Mouse (Mus musculus) hematopoietic multipotent progenitor cell, adult 10-12 weeks (in vitro differentiated cells): ENCODE measurements around the gene Zfp422. TPM values are rescaled to one million over a fixed set of nuclear protein-coding genes. Genes with fewer than 3 reads are reported as not detected.

Source experiments
- polyA plus RNA-seq: library from polyadenylated mRNA; stranded (reverse); fragments of >175 nt; gene quantifications from 2 replicates; pipeline ENCODE4 v1.2.3, GENCODE M21; 2012; ENCODE audit warnings: low replicate concordance

The Zfp422 gene
- polyA plus RNA-seq = 2.6 and 5.5 TPM in 2 replicates

GRCm38 (mm10) chr6:116628539-116629171, at the start of gene Zfp422:
Zfp422 (minus strand) TSS chr6:116628999.

GRCm38 (mm10) chr6:116673471-116674282, 44.9 kb upstream of the Zfp422 start, which contains the start of gene Rassf4:
Rassf4 (minus strand) TSS chr6:116673952.

GRCm38 (mm10) chr6:116650406-116650805, 21.6 kb upstream of the Zfp422 start, which contains the start of gene Depp1:
Depp1 (plus strand) TSS chr6:116650609.

DNA sequence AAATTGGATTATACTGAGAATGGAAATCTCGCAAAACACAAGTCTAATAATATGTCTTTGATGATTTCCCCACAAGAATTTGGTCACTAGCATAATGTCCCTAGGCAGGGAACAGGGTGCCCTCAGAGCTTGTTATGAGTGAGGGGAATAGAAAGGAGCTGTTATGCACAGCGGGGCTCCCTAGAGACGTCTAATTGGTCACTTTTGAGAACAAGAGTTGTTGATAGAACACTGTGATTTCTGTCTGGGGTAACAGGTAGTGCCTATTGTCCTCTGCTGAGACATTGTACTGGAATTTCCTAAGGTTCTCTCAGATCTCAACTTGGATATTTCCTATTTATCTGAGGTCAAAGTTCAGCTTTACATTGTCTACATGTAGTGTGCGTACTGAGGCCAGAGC, 44.7 kb downstream of the Zfp422 start, which contains the start of gene Olfr215:
Gene Olfr215, minus strand, starts transcription at position 101 of the 400 bp plus-strand sequence.

Other genes starting within 250 kb of the Zfp422 start
- gene Alox5, start 167.8 kb downstream of the Zfp422 start, polyA plus RNA-seq = 3.0 and 9.7 TPM in 2 replicates
- gene Olfr211, start 139.9 kb downstream of the Zfp422 start, polyA plus RNA-seq = not detected in 2 replicates
- not detected in 2 replicates for gene Olfr212, start 122.5 kb downstream of the Zfp422 start, polyA plus RNA-seq
- not detected in 2 replicates for gene Olfr213, start 90.5 kb downstream of the Zfp422 start, polyA plus RNA-seq
- gene Gm5580, start 77.9 kb downstream of the Zfp422 start, polyA plus RNA-seq = 0.11 TPM in 1 of 2 replicates, not detected in the other
- not detected in 2 replicates for gene Olfr214, start 74.8 kb downstream of the Zfp422 start, polyA plus RNA-seq
- gene Olfr215, start 44.8 kb downstream of the Zfp422 start, polyA plus RNA-seq = not detected in 2 replicates
- 0.30 TPM in 1 of 2 replicates, not detected in the other for gene Depp1, start 21.6 kb upstream of the Zfp422 start, polyA plus RNA-seq
- gene Rassf4, start 45.0 kb upstream of the Zfp422 start, polyA plus RNA-seq = 31.4 and 34.0 TPM in 2 replicates
- gene Tmem72, start 87.9 kb upstream of the Zfp422 start, polyA plus RNA-seq = 0.01 and 0.02 TPM in 2 replicates